Mouse (Mus musculus): Measurements from ENCODE around the gene Sept10. TPM values are rescaled to one million over a fixed set of nuclear protein-coding genes. Genes with fewer than 3 reads are reported as not detected.
A peak's percentile ranks its signal among the peaks of the same experiment; 100 is the strongest.

Sept10 gene
- polyA plus RNA-seq, 1 experiment from 2014 or later = 43.1 TPM

DNA sequence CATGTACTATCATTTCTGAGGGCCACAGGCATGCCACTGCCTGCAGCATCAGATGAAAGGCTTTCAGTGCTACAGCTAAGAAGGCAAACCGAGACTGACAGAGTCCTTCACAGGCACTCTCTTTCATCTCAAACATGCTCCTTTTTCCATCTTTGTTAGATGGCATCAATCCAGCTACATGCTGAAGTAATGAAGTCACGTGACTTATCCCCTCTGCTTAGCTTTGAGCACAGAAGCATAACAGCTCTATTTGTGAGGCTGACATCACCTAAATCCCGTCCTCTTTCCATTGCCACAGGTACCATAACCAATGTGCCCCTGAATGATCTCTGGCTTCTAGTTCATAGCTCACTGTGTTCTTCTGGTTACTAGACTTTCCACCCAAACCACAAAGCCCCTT, 50.6 kb downstream of the Sept10 start:
- DNase-seq (ENCODE audit: low spot score) (no peak), ATAC-seq (replicated peaks; ENCODE audit: low FRiP score, low TSS enrichment, low read depth) (no peak)
- H3K36me3 ChIP-seq (ENCODE audit: control insufficient read depth, insufficient read depth, low read length) = peaks cover 31% of the 10 kb centered on the region; the same call in 1 of the 2 replicates
- H3K9ac ChIP-seq (ENCODE audit: low read length) = no peak overlapping the region
- no peak overlapping the region for H3K4me3 ChIP-seq (ENCODE audit: low read depth, low read length)
- WGBS = 81% methylated on average over 3 of the region's 3 CpGs
- no peaks in the 10 kb centered on the region for H3K4me1 ChIP-seq (replicated peaks; ENCODE audit: control insufficient read depth, insufficient read depth, low read length)
- no peak overlapping the region for H3K27ac ChIP-seq (ENCODE audit: low read depth)
- H3K27me3 ChIP-seq (replicated peaks; ENCODE audit: control insufficient read depth, insufficient read depth, low read length) = no peaks in the 10 kb centered on the region
- H3K4me2 ChIP-seq (ENCODE audit: low read length) = no peak overlapping the region
- no peaks in the 10 kb centered on the region for H3K9me3 ChIP-seq (ENCODE audit: control insufficient read depth, low read length)

DNA sequence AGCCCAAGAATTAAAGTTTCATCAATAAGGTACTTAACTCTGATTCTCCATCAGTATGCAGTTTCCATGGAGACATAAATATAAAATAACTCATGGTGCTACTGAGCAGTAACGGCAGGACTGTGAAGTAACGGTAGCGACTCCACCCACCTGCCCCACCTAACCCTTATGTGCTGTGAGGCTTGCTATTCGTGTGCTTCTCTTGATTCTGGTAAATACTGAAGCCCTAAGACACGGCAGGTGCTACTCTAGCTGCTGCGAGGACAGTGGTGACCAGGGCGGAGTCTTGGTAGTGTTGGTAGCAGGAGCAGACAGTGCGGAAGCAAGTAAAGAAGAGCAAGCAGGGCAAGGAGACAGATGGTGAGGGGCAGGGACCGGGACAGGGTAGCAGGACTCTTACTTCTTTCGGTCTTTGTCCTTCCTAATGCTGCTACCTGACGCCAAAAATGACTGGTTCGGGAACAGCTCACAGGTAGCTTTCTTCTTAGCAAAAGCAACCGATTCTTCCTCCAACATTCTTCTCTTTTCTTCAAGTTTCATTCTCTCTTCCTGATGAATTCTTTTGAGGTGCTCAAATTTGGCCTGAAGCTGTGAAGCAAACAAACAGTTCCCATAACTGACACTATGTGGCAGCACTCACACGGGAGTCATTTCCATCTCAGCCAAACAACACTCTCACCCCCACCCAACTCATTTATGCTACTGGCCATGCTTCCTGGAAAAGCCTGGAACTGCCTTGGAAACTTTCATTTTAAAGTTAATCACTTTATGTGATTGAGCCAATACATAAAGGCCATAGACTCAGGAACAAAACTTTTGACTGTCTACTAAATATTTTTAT, 55.3 kb downstream of the Sept10 start:
- DNase-seq (ENCODE audit: low spot score) (peak; percentile 65), ATAC-seq (replicated peaks; ENCODE audit: low FRiP score, low TSS enrichment, low read depth) (no peak)
- no peak overlapping the region for H3K4me3 ChIP-seq (ENCODE audit: low read depth, low read length)
- peaks cover 28% of the 10 kb centered on the region for H3K36me3 ChIP-seq (ENCODE audit: control insufficient read depth, insufficient read depth, low read length)
- H3K9ac ChIP-seq (ENCODE audit: low read length) = no peak overlapping the region
- H3K27me3 ChIP-seq (replicated peaks; ENCODE audit: control insufficient read depth, insufficient read depth, low read length) = no peaks in the 10 kb centered on the region
- no peaks in the 10 kb centered on the region for H3K9me3 ChIP-seq (ENCODE audit: control insufficient read depth, low read length)
- H3K27ac ChIP-seq (ENCODE audit: low read depth) = no peak overlapping the region
- no peak overlapping the region for H3K4me2 ChIP-seq (ENCODE audit: low read length)
- WGBS = 68% methylated on average over 14 of the region's 14 CpGs
- no peaks in the 10 kb centered on the region for H3K4me1 ChIP-seq (replicated peaks; ENCODE audit: control insufficient read depth, insufficient read depth, low read length)

DNA sequence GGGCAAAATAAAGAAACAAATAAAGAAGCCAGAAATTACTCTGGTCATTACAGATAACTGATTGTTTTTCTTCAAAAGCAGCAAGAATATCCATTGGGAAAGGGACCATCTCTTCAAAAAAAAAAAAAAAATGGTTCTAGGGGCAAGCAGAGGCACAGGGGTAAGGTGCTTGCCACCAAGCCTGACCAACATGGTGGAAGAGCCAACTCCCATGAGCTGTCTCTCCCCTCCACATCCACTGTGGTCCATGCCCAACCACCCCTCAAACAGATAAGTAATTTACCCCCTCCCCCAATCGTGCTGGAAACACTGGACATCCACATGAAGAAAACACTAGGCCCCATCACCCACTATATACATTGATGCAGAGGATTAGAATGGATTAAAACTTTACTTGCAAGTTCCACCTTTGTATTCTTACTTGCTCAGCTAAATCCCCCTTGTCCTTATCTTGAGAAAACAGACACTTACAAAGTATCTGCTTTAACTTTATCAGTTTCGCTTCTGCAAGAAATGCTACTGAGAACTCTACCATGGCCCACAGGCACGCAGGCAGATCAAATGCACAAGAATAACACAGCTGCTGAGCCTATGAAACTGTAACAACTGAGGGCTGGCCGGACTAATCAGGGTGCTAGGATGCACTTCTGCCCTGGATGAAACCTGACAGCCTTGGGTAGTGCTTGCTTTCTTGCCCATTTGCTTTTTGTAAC, 59.3 kb downstream of the Sept10 start:
- Histone ChIP-seq H3K36me3 (ENCODE audit: control insufficient read depth, insufficient read depth, low read length) (peaks cover 13% of the 10 kb centered on the region), H3K27ac (ENCODE audit: low read depth) (no peak overlapping the region), H3K4me2 (ENCODE audit: low read length) (no peak overlapping the region), H3K9me3 (ENCODE audit: control insufficient read depth, low read length) (no peaks in the 10 kb centered on the region), H3K27me3 (replicated peaks; ENCODE audit: control insufficient read depth, insufficient read depth, low read length) (no peaks in the 10 kb centered on the region), H3K4me1 (replicated peaks; ENCODE audit: control insufficient read depth, insufficient read depth, low read length) (no peaks in the 10 kb centered on the region), H3K9ac (ENCODE audit: low read length) (no peak overlapping the region), H3K4me3 (ENCODE audit: low read depth, low read length) (no peak overlapping the region)
- DNase-seq (ENCODE audit: low spot score) (no peak), ATAC-seq (replicated peaks; ENCODE audit: low FRiP score, low TSS enrichment, low read depth) (no peak)
- 58% methylated on average over 4 of the region's 4 CpGs for WGBS

DNA sequence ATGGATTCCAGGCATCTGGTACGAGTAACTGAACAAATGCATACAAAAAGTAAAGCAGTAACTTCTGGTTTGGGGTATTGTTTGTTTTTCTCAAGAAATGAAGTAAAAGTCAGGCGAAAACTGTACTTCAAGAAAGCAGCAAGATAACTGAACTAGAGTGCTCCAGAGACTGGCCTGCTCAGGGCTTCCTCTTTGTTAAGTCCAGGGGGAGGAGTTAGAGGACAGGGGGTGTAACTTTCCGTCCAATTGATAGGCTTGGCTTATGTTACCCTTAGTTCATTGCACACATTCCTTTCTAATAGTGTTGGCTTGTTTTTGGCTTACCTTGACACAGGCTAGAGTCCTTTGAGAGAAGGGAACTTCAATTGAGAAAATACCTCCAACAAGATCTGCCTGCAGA, 63.0 kb downstream of the Sept10 start:
- no peak overlapping the region for H3K9ac ChIP-seq (ENCODE audit: low read length)

DNA sequence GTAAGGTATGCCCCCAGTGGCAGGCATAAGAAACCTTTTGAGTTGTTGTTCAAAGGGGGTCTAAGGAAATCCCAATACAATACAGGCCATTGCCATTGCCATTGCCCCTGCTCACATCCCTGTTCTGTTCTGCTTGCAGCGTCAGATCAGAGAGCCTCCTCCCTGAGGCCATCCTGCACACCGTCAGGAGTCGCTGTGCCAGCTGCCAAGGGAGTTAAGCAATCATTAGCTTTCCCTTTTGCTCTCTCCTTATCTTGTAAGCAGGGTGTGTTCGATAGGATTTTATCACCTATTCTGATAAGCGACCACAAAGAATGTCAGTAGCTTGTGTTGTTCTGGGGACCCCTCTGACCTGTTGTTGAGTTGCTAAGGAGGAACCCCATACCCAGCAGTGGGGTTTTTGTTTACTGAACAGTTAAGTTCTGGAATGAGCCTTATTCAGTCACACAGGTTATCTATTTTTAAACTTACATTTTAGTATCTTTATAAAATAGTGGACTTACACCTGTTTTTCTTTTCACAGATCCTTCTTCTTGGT, 69.0 kb downstream of the Sept10 start:
- H3K4me1 ChIP-seq (replicated peaks; ENCODE audit: control insufficient read depth, insufficient read depth, low read length) = no peaks in the 10 kb centered on the region
- 43% methylated on average over 5 of the region's 5 CpGs for WGBS
- H3K27ac ChIP-seq (ENCODE audit: low read depth) = no peak overlapping the region
- DNase-seq (ENCODE audit: low spot score) (no peak), ATAC-seq (replicated peaks; ENCODE audit: low FRiP score, low TSS enrichment, low read depth) (no peak)
- no peaks in the 10 kb centered on the region for H3K27me3 ChIP-seq (replicated peaks; ENCODE audit: control insufficient read depth, insufficient read depth, low read length)
- H3K4me3 ChIP-seq (ENCODE audit: low read depth, low read length) = no peak overlapping the region
- no peaks in the 10 kb centered on the region for H3K9me3 ChIP-seq (ENCODE audit: control insufficient read depth, low read length)
- H3K9ac ChIP-seq (ENCODE audit: low read length) = no peak overlapping the region
- no peak overlapping the region for H3K4me2 ChIP-seq (ENCODE audit: low read length)
- no peaks in the 10 kb centered on the region for H3K36me3 ChIP-seq (ENCODE audit: control insufficient read depth, insufficient read depth, low read length)

More for the DNA sequence above, 63.0 kb downstream of the Sept10 start:
- no peaks in the 10 kb centered on the region for H3K9me3 ChIP-seq (ENCODE audit: control insufficient read depth, low read length)
- H3K4me2 ChIP-seq (ENCODE audit: low read length) = no peak overlapping the region
- no peak for DNase-seq (ENCODE audit: low spot score)
- ATAC-seq (replicated peaks; ENCODE audit: low FRiP score, low TSS enrichment, low read depth) = no peak
- H3K27ac ChIP-seq (ENCODE audit: low read depth) = no peak overlapping the region
- no peaks in the 10 kb centered on the region for H3K4me1 ChIP-seq (replicated peaks; ENCODE audit: control insufficient read depth, insufficient read depth, low read length)
- H3K4me3 ChIP-seq (ENCODE audit: low read depth, low read length) = no peak overlapping the region
- H3K36me3 ChIP-seq (ENCODE audit: control insufficient read depth, insufficient read depth, low read length) = no peaks in the 10 kb centered on the region
- no peaks in the 10 kb centered on the region for H3K27me3 ChIP-seq (replicated peaks; ENCODE audit: control insufficient read depth, insufficient read depth, low read length)
- WGBS = 86% methylated on average over 3 of the region's 3 CpGs

DNA sequence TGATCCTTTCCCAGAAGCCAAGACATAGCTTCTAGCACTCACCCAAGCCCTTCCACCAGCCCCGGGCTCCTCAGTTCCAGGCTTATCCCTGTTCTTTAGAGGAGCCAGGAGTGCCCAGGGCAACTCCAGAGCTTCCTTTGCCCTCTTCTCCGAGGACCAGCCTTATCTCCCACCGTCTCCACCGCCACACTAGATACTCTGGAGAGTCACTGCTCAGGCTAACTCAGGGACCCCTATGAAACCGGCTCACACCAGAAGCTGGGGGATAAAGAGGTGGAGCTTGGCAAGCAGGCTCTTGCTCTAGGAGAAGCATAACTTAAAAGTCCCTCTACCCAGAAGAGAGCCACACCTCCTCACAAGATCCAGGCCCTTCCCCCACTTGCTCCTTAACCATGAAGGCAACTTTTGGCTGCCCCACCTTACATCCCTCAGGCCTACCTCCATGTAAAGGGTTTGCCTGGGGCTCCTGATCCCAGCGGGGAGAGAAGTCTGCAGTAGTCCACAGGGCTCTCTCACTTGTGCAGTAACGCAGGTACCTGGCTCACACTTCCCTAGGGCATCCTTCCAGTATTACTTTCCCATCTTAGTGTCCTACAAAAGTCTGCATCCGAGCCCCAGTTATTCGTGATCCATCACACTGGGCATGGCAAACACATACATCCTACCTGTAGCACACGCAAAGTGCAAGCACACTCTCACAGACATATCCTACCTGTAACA, 70.5 kb downstream of the Sept10 start:
- no peaks in the 10 kb centered on the region for H3K4me1 ChIP-seq (replicated peaks; ENCODE audit: control insufficient read depth, insufficient read depth, low read length)
- ATAC-seq (replicated peaks; ENCODE audit: low FRiP score, low TSS enrichment, low read depth) = no peak
- H3K27me3 ChIP-seq (replicated peaks; ENCODE audit: control insufficient read depth, insufficient read depth, low read length) = no peaks in the 10 kb centered on the region
- H3K9ac ChIP-seq (ENCODE audit: low read length) = no peak overlapping the region
- no peak overlapping the region for H3K27ac ChIP-seq (ENCODE audit: low read depth)
- H3K36me3 ChIP-seq (ENCODE audit: control insufficient read depth, insufficient read depth, low read length) = no peaks in the 10 kb centered on the region
- no peaks in the 10 kb centered on the region for H3K9me3 ChIP-seq (ENCODE audit: control insufficient read depth, low read length)
- no peak overlapping the region for H3K4me2 ChIP-seq (ENCODE audit: low read length)
- DNase-seq (ENCODE audit: low spot score) = no peak
- WGBS = 85% methylated on average over 10 of the region's 10 CpGs
- H3K4me3 ChIP-seq (ENCODE audit: low read depth, low read length) = no peak overlapping the region

DNA sequence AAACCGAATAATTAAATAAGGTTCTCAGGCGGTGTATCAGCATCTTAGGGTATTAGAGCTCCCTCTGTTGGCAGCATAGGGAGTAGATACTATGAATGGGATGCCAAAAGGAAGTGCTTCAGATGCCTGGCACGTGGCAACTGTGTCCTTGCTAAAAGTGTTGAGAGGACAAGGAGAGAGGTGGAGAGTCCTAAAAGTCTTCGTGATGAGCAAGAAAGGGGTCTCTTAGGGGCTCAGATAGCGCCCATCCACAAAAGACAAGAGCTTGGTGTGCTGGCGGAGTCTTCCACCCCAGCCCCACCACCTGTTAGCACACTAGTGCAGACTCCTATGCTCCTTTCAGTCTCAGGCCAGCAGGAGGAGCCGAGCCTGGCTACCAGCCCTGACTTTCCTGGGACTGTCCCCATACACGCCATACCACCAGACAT, 71.7 kb downstream of the Sept10 start:
- no peak overlapping the region for H3K4me2 ChIP-seq (ENCODE audit: low read length)
- ATAC-seq (replicated peaks; ENCODE audit: low FRiP score, low TSS enrichment, low read depth) = 0 out of 2 replicates have a peak, but pooled peaks have one; percentile 58
- DNase-seq (ENCODE audit: low spot score) = peak; percentile 61

DNA sequence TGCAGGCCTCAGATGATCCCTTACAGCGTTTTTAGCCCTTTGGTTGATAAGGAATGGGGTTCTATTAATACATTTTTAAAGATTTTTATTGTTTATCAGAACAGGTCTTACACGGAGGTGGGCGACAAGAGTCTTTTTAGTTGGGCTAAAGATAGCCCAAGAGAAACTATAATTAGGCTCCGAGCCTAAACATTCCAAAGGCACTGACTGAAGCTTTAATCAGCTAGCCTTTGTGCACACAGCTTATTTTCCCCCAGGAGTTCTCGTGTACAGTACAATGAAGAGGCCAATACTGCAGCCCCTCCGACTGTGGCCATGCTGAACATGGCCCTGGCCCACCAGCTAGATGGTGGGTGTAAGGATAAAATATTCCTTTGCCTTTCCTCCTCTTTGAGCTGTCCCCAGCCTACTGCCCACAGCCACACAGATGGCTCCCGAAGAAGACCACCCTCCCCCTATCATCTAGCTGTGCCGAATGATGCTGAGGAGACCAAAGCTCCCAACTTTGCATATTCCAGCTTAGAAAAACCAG, 88.1 kb downstream of the Sept10 start:
- H3K4me3 ChIP-seq (ENCODE audit: low read depth, low read length) = no peak overlapping the region
- no peaks in the 10 kb centered on the region for H3K27me3 ChIP-seq (replicated peaks; ENCODE audit: control insufficient read depth, insufficient read depth, low read length)
- H3K4me1 ChIP-seq (replicated peaks; ENCODE audit: control insufficient read depth, insufficient read depth, low read length) = 0 out of 2 replicates have a peak, but pooled peaks cover 6% of the 10 kb centered on the region
- ATAC-seq (replicated peaks; ENCODE audit: low FRiP score, low TSS enrichment, low read depth) = no peak
- no peak overlapping the region for H3K9ac ChIP-seq (ENCODE audit: low read length)
- 79% methylated on average over 8 of the region's 8 CpGs for WGBS
- no peak overlapping the region for H3K27ac ChIP-seq (ENCODE audit: low read depth)
- H3K4me2 ChIP-seq (ENCODE audit: low read length) = no peak overlapping the region
- no peak for DNase-seq (ENCODE audit: low spot score)
- no peaks in the 10 kb centered on the region for H3K36me3 ChIP-seq (ENCODE audit: control insufficient read depth, insufficient read depth, low read length)
- H3K9me3 ChIP-seq (ENCODE audit: control insufficient read depth, low read length) = no peaks in the 10 kb centered on the region

More for the DNA sequence above, 71.7 kb downstream of the Sept10 start:
- Histone ChIP-seq H3K9ac (ENCODE audit: low read length) (no peak overlapping the region), H3K4me1 (replicated peaks; ENCODE audit: control insufficient read depth, insufficient read depth, low read length) (no peaks in the 10 kb centered on the region), H3K9me3 (ENCODE audit: control insufficient read depth, low read length) (no peaks in the 10 kb centered on the region), H3K4me3 (ENCODE audit: low read depth, low read length) (no peak overlapping the region), H3K27me3 (replicated peaks; ENCODE audit: control insufficient read depth, insufficient read depth, low read length) (no peaks in the 10 kb centered on the region), H3K27ac (ENCODE audit: low read depth) (no peak overlapping the region), H3K36me3 (ENCODE audit: control insufficient read depth, insufficient read depth, low read length) (no peaks in the 10 kb centered on the region)
- 27% methylated on average over 8 of the region's 8 CpGs for WGBS
